Mouse (Mus musculus): ENCODE results near the gene Azin2. TPM values are rescaled to one million over a fixed set of nuclear protein-coding genes. Genes with fewer than 3 reads are reported as not detected.
A peak's percentile ranks its signal among the peaks of the same experiment; 100 is the strongest.

Gene Azin2
- polyA plus RNA-seq, 1 experiment from 2014 or later = 7.4 TPM

- H3K4me2 ChIP-seq = no peak overlapping the region
- H3K9me3 ChIP-seq (replicated peaks) = no peaks in the 10 kb centered on the region
- ATAC-seq (ENCODE audit: insufficient number of reproducible peaks, low FRiP score) = no peak
- H3K27me3 ChIP-seq (replicated peaks) = no peaks in the 10 kb centered on the region
- H3K27ac ChIP-seq (ENCODE audit: poor library complexity, severe bottlenecking) = no peak overlapping the region
- peaks cover 35% of the 10 kb centered on the region for H3K4me1 ChIP-seq (replicated peaks)
- WGBS = 84% methylated on average over 4 of the region's 4 CpGs
- peaks cover 5% of the 10 kb centered on the region; the same call in 1 of the 2 replicates for H3K36me3 ChIP-seq
- no peak overlapping the region for H3K4me3 ChIP-seq
- no peak overlapping the region for H3K9ac ChIP-seq
Measured at GRCm38 (mm10) chr4:128895841-128896240, 66.4 kb downstream of the Azin2 start.

- WGBS = 71% methylated on average over 12 of the region's 12 CpGs
- 0 out of 2 replicates have a peak, but pooled peaks cover 3% of the 10 kb centered on the region for H3K36me3 ChIP-seq
- no peak for ATAC-seq (ENCODE audit: insufficient number of reproducible peaks, low FRiP score)
Measured at GRCm38 (mm10) chr4:128894112-128894511, 68.1 kb downstream of the Azin2 start.

DNA sequence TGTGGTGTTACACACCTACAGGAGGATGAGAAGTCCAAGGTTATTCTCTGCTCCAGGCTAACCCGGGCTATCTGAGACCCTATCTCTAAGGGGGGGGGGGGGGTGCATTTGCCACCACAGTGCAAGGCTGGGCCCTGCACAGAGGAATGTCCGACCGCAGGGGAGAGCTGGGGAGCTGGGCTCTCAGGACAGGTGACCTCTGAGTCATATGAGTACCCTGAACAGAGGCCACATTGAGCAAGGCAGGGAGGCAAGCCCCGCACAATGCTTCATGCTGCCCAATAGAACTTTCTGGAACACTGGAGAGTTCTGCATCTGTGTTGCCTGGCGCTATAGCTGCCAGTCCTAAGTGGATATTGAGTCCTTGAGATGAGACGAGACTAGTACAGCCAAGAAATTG is 70.1 kb downstream of the Azin2 start:
- no peak overlapping the region for H3K9ac ChIP-seq
- no peak for ATAC-seq (ENCODE audit: insufficient number of reproducible peaks, low FRiP score)
- no peak overlapping the region for H3K27ac ChIP-seq (ENCODE audit: poor library complexity, severe bottlenecking)
- peaks cover 8% of the 10 kb centered on the region; the same call in 1 of the 2 replicates for H3K4me1 ChIP-seq (replicated peaks)
- no peaks in the 10 kb centered on the region for H3K27me3 ChIP-seq (replicated peaks)
- H3K9me3 ChIP-seq (replicated peaks) = no peaks in the 10 kb centered on the region
- 85% methylated on average over 6 of the region's 6 CpGs for WGBS
- no peak overlapping the region for H3K4me3 ChIP-seq
- H3K4me2 ChIP-seq = no peak overlapping the region
- H3K36me3 ChIP-seq = peaks cover 6% of the 10 kb centered on the region; the same call in 1 of the 2 replicates

More at GRCm38 (mm10) chr4:128894112-128894511, 68.1 kb downstream of the Azin2 start:
- Histone ChIP-seq H3K4me3 (no peak overlapping the region), H3K4me2 (no peak overlapping the region), H3K27me3 (replicated peaks) (no peaks in the 10 kb centered on the region), H3K9ac (no peak overlapping the region), H3K9me3 (replicated peaks) (no peaks in the 10 kb centered on the region), H3K4me1 (replicated peaks) (peaks cover 25% of the 10 kb centered on the region), H3K27ac (ENCODE audit: poor library complexity, severe bottlenecking) (no peak overlapping the region)

- Histone ChIP-seq H3K27me3 (replicated peaks) (no peaks in the 10 kb centered on the region), H3K4me1 (replicated peaks) (peaks cover 8% of the 10 kb centered on the region; the same call in 1 of the 2 replicates), H3K36me3 (peaks cover 6% of the 10 kb centered on the region; the same call in 1 of the 2 replicates), H3K27ac (ENCODE audit: poor library complexity, severe bottlenecking) (no peak overlapping the region), H3K9ac (no peak overlapping the region), H3K4me2 (no peak overlapping the region), H3K9me3 (replicated peaks) (no peaks in the 10 kb centered on the region), H3K4me3 (no peak overlapping the region)
- no peak for ATAC-seq (ENCODE audit: insufficient number of reproducible peaks, low FRiP score)
- 69% methylated on average over 6 of the region's 6 CpGs for WGBS
Measured at GRCm38 (mm10) chr4:128891746-128892145, 70.5 kb downstream of the Azin2 start.

DNA sequence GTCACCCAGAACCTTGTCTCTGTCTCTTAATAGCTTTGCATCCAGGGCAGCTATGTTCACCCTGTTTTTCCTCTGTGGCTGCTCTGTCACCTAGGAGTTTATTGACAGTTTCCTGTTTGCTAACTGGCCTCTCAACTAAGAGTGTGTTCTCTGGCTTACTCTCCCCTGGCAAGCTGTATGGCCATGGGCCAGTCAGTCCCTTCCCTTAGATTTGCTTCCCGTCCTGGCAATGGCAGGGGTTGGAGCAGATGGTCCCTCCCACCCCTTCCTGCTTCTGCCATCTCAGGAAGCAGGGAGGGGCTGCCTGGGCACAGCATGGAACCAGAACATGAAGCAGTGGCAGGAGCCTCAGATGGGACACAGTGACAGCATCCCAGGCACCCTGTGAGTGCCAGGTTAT is 71.1 kb downstream of the Azin2 start:
- no peak overlapping the region for H3K4me3 ChIP-seq
- no peak overlapping the region for H3K9ac ChIP-seq
- peak; percentile 59; the same call in 1 of the 2 replicates for ATAC-seq (ENCODE audit: insufficient number of reproducible peaks, low FRiP score)
- no peaks in the 10 kb centered on the region for H3K9me3 ChIP-seq (replicated peaks)
- no peaks in the 10 kb centered on the region for H3K27me3 ChIP-seq (replicated peaks)
- no peak overlapping the region for H3K27ac ChIP-seq (ENCODE audit: poor library complexity, severe bottlenecking)
- H3K4me1 ChIP-seq (replicated peaks) = peaks cover 8% of the 10 kb centered on the region; the same call in 1 of the 2 replicates
- peaks cover 6% of the 10 kb centered on the region; the same call in 1 of the 2 replicates for H3K36me3 ChIP-seq
- H3K4me2 ChIP-seq = no peak overlapping the region
- 14% methylated on average over 1 of the region's 1 CpGs for WGBS

- no peak overlapping the region for H3K4me3 ChIP-seq
- ATAC-seq (ENCODE audit: insufficient number of reproducible peaks, low FRiP score) = no peak
- H3K4me2 ChIP-seq = no peak overlapping the region
- peaks cover 8% of the 10 kb centered on the region; the same call in 1 of the 2 replicates for H3K4me1 ChIP-seq (replicated peaks)
- H3K27ac ChIP-seq (ENCODE audit: poor library complexity, severe bottlenecking) = no peak overlapping the region
- H3K9me3 ChIP-seq (replicated peaks) = no peaks in the 10 kb centered on the region; the same call in 1 of the 2 replicates
- H3K36me3 ChIP-seq = peaks cover 10% of the 10 kb centered on the region
- H3K27me3 ChIP-seq (replicated peaks) = no peaks in the 10 kb centered on the region
- H3K9ac ChIP-seq = no peak overlapping the region
- 67% methylated on average over 12 of the region's 12 CpGs for WGBS
Measured at GRCm38 (mm10) chr4:128889752-128890630, 72.3 kb downstream of the Azin2 start.

DNA sequence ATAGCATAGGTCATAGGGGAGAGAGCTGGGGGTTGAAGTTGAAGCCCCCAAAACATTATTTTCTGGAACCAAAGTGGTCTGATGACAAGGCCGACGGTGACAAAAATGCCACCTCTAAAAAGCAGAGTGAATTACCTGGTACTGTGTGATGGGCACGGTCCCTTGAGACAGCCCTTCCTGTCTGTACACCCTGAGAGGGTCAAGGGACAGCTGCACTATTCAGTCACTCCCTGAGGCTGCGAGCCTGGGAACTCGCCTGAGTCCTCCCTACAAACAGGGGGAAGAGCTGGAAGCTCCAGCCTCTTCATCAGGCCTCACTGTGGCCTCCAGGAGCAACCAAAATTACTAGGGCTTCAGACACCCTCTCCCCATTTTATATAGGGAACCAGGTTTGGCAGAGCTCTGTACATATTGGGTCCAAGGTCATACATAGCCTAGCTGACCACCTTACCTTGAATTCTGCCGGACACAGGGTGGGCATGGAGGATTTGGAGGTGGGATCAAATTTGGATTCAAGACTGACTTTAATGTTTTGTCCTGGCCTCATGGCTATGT is 73.7 kb downstream of the Azin2 start:
- Histone ChIP-seq H3K9me3 (replicated peaks) (no peaks in the 10 kb centered on the region; the same call in 1 of the 2 replicates), H3K4me2 (no peak overlapping the region), H3K27ac (ENCODE audit: poor library complexity, severe bottlenecking) (no peak overlapping the region), H3K27me3 (replicated peaks) (no peaks in the 10 kb centered on the region), H3K4me3 (no peak overlapping the region), H3K9ac (no peak overlapping the region), H3K4me1 (replicated peaks) (peaks cover 15% of the 10 kb centered on the region; the same call in 1 of the 2 replicates), H3K36me3 (peaks cover 10% of the 10 kb centered on the region)
- ATAC-seq (ENCODE audit: insufficient number of reproducible peaks, low FRiP score) = no peak
- WGBS = 83% methylated on average over 6 of the region's 6 CpGs

DNA sequence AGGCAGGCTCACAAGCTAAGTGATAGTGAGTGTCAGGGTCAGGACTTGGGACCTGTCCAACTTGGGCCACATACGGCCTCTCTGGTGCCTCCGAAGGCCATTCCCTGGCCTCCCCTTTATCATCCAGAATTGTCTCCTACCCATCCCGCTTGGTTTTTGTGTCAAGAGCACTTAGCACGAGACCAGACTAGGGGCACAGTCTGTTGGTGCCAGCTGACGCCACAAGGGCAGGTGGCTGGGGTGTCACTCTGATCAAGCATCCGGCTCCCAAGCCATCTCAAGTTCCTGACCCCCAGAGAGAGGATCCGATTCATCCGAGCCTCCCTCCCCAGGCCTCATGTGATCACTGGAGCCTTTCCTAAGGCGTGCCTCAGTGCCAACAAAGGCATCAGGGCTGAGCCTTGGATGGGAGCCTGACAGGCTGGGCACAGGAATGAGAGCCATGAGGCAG is 74.6 kb downstream of the Azin2 start:
- H3K4me3 ChIP-seq = no peak overlapping the region
- no peak overlapping the region for H3K4me2 ChIP-seq
- H3K36me3 ChIP-seq = peaks cover 10% of the 10 kb centered on the region
- no peaks in the 10 kb centered on the region; the same call in 1 of the 2 replicates for H3K9me3 ChIP-seq (replicated peaks)
- H3K27ac ChIP-seq (ENCODE audit: poor library complexity, severe bottlenecking) = no peak overlapping the region
- H3K27me3 ChIP-seq (replicated peaks) = no peaks in the 10 kb centered on the region
- 72% methylated on average over 9 of the region's 9 CpGs for WGBS
- ATAC-seq (ENCODE audit: insufficient number of reproducible peaks, low FRiP score) = no peak
- peaks cover 15% of the 10 kb centered on the region; the same call in 1 of the 2 replicates for H3K4me1 ChIP-seq (replicated peaks)
- H3K9ac ChIP-seq = no peak overlapping the region

GRCm38 (mm10) chr4:128887026-128887425 is 75.2 kb downstream of the Azin2 start:
- H3K4me1 ChIP-seq (replicated peaks) = peaks cover 15% of the 10 kb centered on the region; the same call in 1 of the 2 replicates
- peaks cover 10% of the 10 kb centered on the region for H3K36me3 ChIP-seq
- H3K9me3 ChIP-seq (replicated peaks) = no peaks in the 10 kb centered on the region; the same call in 1 of the 2 replicates
- no peaks in the 10 kb centered on the region for H3K27me3 ChIP-seq (replicated peaks)
- ATAC-seq (ENCODE audit: insufficient number of reproducible peaks, low FRiP score) = no peak
- WGBS = 82% methylated on average over 10 of the region's 10 CpGs
- no peak overlapping the region for H3K4me2 ChIP-seq
- H3K9ac ChIP-seq = no peak overlapping the region
- no peak overlapping the region for H3K27ac ChIP-seq (ENCODE audit: poor library complexity, severe bottlenecking)
- no peak overlapping the region for H3K4me3 ChIP-seq

GRCm38 (mm10) chr4:128886571-128886970 is 75.7 kb downstream of the Azin2 start:
- Histone ChIP-seq H3K36me3 (peaks cover 10% of the 10 kb centered on the region), H3K27ac (ENCODE audit: poor library complexity, severe bottlenecking) (no peak overlapping the region), H3K4me2 (no peak overlapping the region), H3K27me3 (replicated peaks) (no peaks in the 10 kb centered on the region), H3K4me3 (no peak overlapping the region), H3K9me3 (replicated peaks) (no peaks in the 10 kb centered on the region; the same call in 1 of the 2 replicates), H3K9ac (no peak overlapping the region), H3K4me1 (replicated peaks) (peaks cover 15% of the 10 kb centered on the region; the same call in 1 of the 2 replicates)
- ATAC-seq (ENCODE audit: insufficient number of reproducible peaks, low FRiP score) = no peak
- WGBS = 52% methylated on average over 5 of the region's 5 CpGs

DNA sequence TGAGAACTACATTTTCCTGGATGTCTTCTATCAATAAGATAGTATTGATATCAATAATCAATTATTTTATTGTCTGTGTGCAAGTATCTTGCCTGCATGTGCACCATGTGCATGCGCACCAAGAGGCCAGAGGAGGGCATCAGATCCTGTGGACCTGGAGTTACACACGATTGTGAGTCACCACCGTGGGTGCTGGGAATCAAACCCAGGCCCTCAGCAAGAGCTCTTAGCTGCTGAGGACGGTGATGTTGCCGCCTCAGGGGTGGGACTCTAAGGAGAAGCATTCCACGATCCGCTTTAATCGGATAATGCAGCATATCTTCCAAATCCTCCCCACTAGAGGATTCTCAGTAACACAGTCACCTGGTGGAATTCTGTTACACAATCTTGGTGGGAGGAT is 76.7 kb downstream of the Azin2 start:
- no peak overlapping the region for H3K27ac ChIP-seq (ENCODE audit: poor library complexity, severe bottlenecking)
- H3K36me3 ChIP-seq = peaks cover 10% of the 10 kb centered on the region
- H3K9ac ChIP-seq = no peak overlapping the region
- no peak overlapping the region for H3K4me2 ChIP-seq
- no peak for ATAC-seq (ENCODE audit: insufficient number of reproducible peaks, low FRiP score)
- no peak overlapping the region for H3K4me3 ChIP-seq
- H3K27me3 ChIP-seq (replicated peaks) = no peaks in the 10 kb centered on the region
- whole genome bisulfite sequencing = 94% methylated on average over 8 of the region's 8 CpGs
- H3K9me3 ChIP-seq (replicated peaks) = peaks cover 5% of the 10 kb centered on the region
- 0 out of 2 replicates have a peak, but pooled peaks cover 7% of the 10 kb centered on the region for H3K4me1 ChIP-seq (replicated peaks)

Data from heart, embryonic 12.5 days (tissue).